Mouse (Mus musculus): ENCODE measurements around the gene March9.

GRCm38 (mm10) chr10:127061513-127061912 is 1.5 kb upstream of the March9 start:
- TF ChIP-seq CTCF (IDR thresholded peaks at IDR 0.05; ENCODE audit: low read depth) (no peak), EP300 (IDR thresholded peaks at IDR 0.05; ENCODE audit: low read depth) (no peak)

Data from liver, postnatal 0 days (tissue).